Mouse (Mus musculus) neural tube, embryonic 12.5 days (tissue): ENCODE data around the gene March1. TPM values are rescaled to one million over a fixed set of nuclear protein-coding genes. Genes with fewer than 3 reads are reported as not detected.

Experiments used
- ATAC-seq: fragments of 200-750 bp; cut with Nextera tagmentation; 2 replicates; pipeline ENCODE4 v1.8.0; 2017; ENCODE audit warnings: low read depth, mild to moderate bottlenecking, moderate TSS enrichment, moderate library complexity; ENCODE audit not compliant: low FRiP score
- H3K27ac ChIP-seq: fragments of 300-500 bp; sonication (generic); 2 replicates; pipeline ENCODE4 v1.5.1; 2016
- H3K27me3 ChIP-seq: fragments of 300-500 bp; sonication (generic); replicated peaks from 2 replicates; pipeline ENCODE4 v1.6.1; 2016; ENCODE audit warnings: mild to moderate bottlenecking
- H3K36me3 ChIP-seq: fragments of 300-500 bp; sonication (generic); 2 replicates; pipeline ENCODE4 v1.6.1; 2016; ENCODE audit warnings: mild to moderate bottlenecking
- H3K4me1 ChIP-seq: fragments of 300-500 bp; sonication (generic); 2 replicates; pipeline ENCODE4 v1.6.1; 2016
- H3K4me2 ChIP-seq: fragments of 300-500 bp; sonication (generic); replicated peaks from 2 replicates; pipeline ENCODE4 v1.6.1; 2016; ENCODE audit warnings: mild to moderate bottlenecking
- H3K4me3 ChIP-seq: fragments of 300-500 bp; sonication (generic); 2 replicates; pipeline ENCODE4 v1.5.1; 2016
- H3K9ac ChIP-seq: fragments of 300-500 bp; sonication (generic); 2 replicates; pipeline ENCODE4 v1.6.1; 2016; ENCODE audit warnings: mild to moderate bottlenecking
- H3K9me3 ChIP-seq: fragments of 300-500 bp; sonication (generic); 2 replicates; pipeline ENCODE4 v1.6.1; 2016; ENCODE audit warnings: mild to moderate bottlenecking
- WGBS: fragments of 180-500 bp; shearing (Covaris S2); methylation state at CpG from one replicate; pipeline ENCODE4 v1.1.7; 2016; 5-methylcytosine and 5-hydroxymethylcytosine counted together
- polyA plus RNA-seq: library from polyadenylated mRNA; unstranded; fragments of >200 nt; fragmentation: Nextera tagmentation; extraction: Ambion mirVana; gene quantifications from 2 replicates; pipeline ENCODE4 v1.2.1, GENCODE M21; 2016

Gene March1
- polyA plus RNA-seq, 1 experiment from 2014 or later: 9.5 TPM

- Histone ChIP-seq H3K4me1 (no peaks in the 10 kb centered on the region), H3K4me3 (no peak overlapping the region), H3K36me3 (no peaks in the 10 kb centered on the region), H3K4me2 (no peak overlapping the region), H3K27me3 (no peaks in the 10 kb centered on the region), H3K27ac (no peak overlapping the region), H3K9ac (no peak overlapping the region), H3K9me3 (no peaks in the 10 kb centered on the region)
- 81% methylated on average over 5 of the region's 5 CpGs for WGBS
- ATAC-seq: no peak
Measured at GRCm38 (mm10) chr8:66444141-66444540, 826.4 kb downstream of the March1 start.

- ATAC-seq: no peak
- Histone ChIP-seq H3K27ac (no peak overlapping the region), H3K4me2 (no peak overlapping the region), H3K36me3 (no peaks in the 10 kb centered on the region), H3K9ac (no peak overlapping the region), H3K27me3 (no peaks in the 10 kb centered on the region), H3K4me1 (no peaks in the 10 kb centered on the region), H3K4me3 (no peak overlapping the region), H3K9me3 (no peaks in the 10 kb centered on the region)
- WGBS: 83% methylated on average over 3 of the region's 3 CpGs
Measured at GRCm38 (mm10) chr8:66445351-66445750, 827.7 kb downstream of the March1 start.

- H3K4me2 ChIP-seq: no peak overlapping the region
- WGBS: 28% methylated on average over 5 of the region's 5 CpGs
- no peaks in the 10 kb centered on the region for H3K27me3 ChIP-seq
- no peak for ATAC-seq
- H3K9me3 ChIP-seq: no peaks in the 10 kb centered on the region
- no peak overlapping the region for H3K9ac ChIP-seq
- no peaks in the 10 kb centered on the region for H3K36me3 ChIP-seq
- no peak overlapping the region for H3K4me3 ChIP-seq
- no peak overlapping the region for H3K27ac ChIP-seq
- no peaks in the 10 kb centered on the region for H3K4me1 ChIP-seq
Measured at GRCm38 (mm10) chr8:66450691-66451090, 833.0 kb downstream of the March1 start.

GRCm38 (mm10) chr8:66457057-66457456 is 839.4 kb downstream of the March1 start:
- no peaks in the 10 kb centered on the region for H3K27me3 ChIP-seq
- no peak for ATAC-seq
- H3K4me1 ChIP-seq: no peaks in the 10 kb centered on the region
- no peaks in the 10 kb centered on the region for H3K9me3 ChIP-seq
- no peaks in the 10 kb centered on the region for H3K36me3 ChIP-seq
- H3K4me3 ChIP-seq: no peak overlapping the region
- H3K9ac ChIP-seq: no peak overlapping the region
- H3K27ac ChIP-seq: no peak overlapping the region
- no peak overlapping the region for H3K4me2 ChIP-seq

- no peak overlapping the region for H3K27ac ChIP-seq
- H3K9me3 ChIP-seq: no peaks in the 10 kb centered on the region
- no peaks in the 10 kb centered on the region for H3K4me1 ChIP-seq
- no peaks in the 10 kb centered on the region for H3K27me3 ChIP-seq
- H3K4me2 ChIP-seq: no peak overlapping the region
- ATAC-seq: no peak
- no peak overlapping the region for H3K9ac ChIP-seq
- no peaks in the 10 kb centered on the region for H3K36me3 ChIP-seq
- 93% methylated on average over 3 of the region's 3 CpGs for WGBS
- no peak overlapping the region for H3K4me3 ChIP-seq
Measured at GRCm38 (mm10) chr8:66469821-66470220, 852.1 kb downstream of the March1 start.

GRCm38 (mm10) chr8:66476880-66477279 is 859.2 kb downstream of the March1 start:
- no peaks in the 10 kb centered on the region for H3K4me1 ChIP-seq
- no peak overlapping the region for H3K4me2 ChIP-seq
- WGBS: 94% methylated on average over 3 of the region's 3 CpGs
- peaks cover 53% of the 10 kb centered on the region for H3K36me3 ChIP-seq
- no peak overlapping the region for H3K27ac ChIP-seq
- H3K4me3 ChIP-seq: no peak overlapping the region
- ATAC-seq: no peak
- H3K27me3 ChIP-seq: no peaks in the 10 kb centered on the region
- H3K9ac ChIP-seq: no peak overlapping the region
- no peaks in the 10 kb centered on the region for H3K9me3 ChIP-seq

- Histone ChIP-seq H3K4me2 (peak within 1 kb of the TSS; percentile 72), H3K9me3 (no peaks in the 10 kb centered on the region), H3K27ac (peak within 1 kb of the TSS; percentile 37; the same call in 1 of the 2 replicates), H3K4me3 (peak within 1 kb of the TSS; percentile 85), H3K27me3 (no peaks in the 10 kb centered on the region), H3K9ac (peak within 1 kb of the TSS; percentile 83), H3K4me1 (no peaks in the 10 kb centered on the region; the same call in 1 of the 2 replicates), H3K36me3 (peaks cover 16% of the 10 kb centered on the region)
- ATAC-seq: peak; percentile 96
- WGBS: under 1% methylated on average over 45 of the region's 45 CpGs
Measured at GRCm38 (mm10) chr8:66486084-66486763, 868.5 kb downstream of the March1 start, which contains the start of gene Tma16. Tma16 (minus strand) TSS chr8:66486530.

- 45% methylated on average over 3 of the region's 3 CpGs for WGBS
- H3K27ac ChIP-seq: no peak overlapping the region
- no peak for ATAC-seq
- H3K9me3 ChIP-seq: no peaks in the 10 kb centered on the region
- H3K4me1 ChIP-seq: no peaks in the 10 kb centered on the region; the same call in 1 of the 2 replicates
- H3K4me2 ChIP-seq: no peak overlapping the region
- H3K4me3 ChIP-seq: no peak overlapping the region
- H3K9ac ChIP-seq: no peak overlapping the region
- H3K27me3 ChIP-seq: no peaks in the 10 kb centered on the region
- no peaks in the 10 kb centered on the region for H3K36me3 ChIP-seq
Measured at GRCm38 (mm10) chr8:66488556-66488955, 870.9 kb downstream of the March1 start.

GRCm38 (mm10) chr8:66490624-66491023 is 872.9 kb downstream of the March1 start:
- no peak overlapping the region for H3K4me3 ChIP-seq
- WGBS: 86% methylated on average over 4 of the region's 4 CpGs
- no peaks in the 10 kb centered on the region for H3K9me3 ChIP-seq
- H3K27ac ChIP-seq: no peak overlapping the region
- H3K9ac ChIP-seq: no peak overlapping the region
- H3K27me3 ChIP-seq: no peaks in the 10 kb centered on the region
- no peak overlapping the region for H3K4me2 ChIP-seq
- ATAC-seq: no peak
- no peaks in the 10 kb centered on the region for H3K4me1 ChIP-seq
- H3K36me3 ChIP-seq: no peaks in the 10 kb centered on the region

- Histone ChIP-seq H3K4me1 (no peaks in the 10 kb centered on the region), H3K4me3 (no peak overlapping the region), H3K9ac (no peak overlapping the region), H3K4me2 (no peak overlapping the region), H3K9me3 (no peaks in the 10 kb centered on the region), H3K27ac (no peak overlapping the region), H3K27me3 (no peaks in the 10 kb centered on the region), H3K36me3 (no peaks in the 10 kb centered on the region)
- no peak for ATAC-seq
- WGBS: 76% methylated on average over 2 of the region's 2 CpGs
Measured at GRCm38 (mm10) chr8:66494496-66494895, 876.8 kb downstream of the March1 start.

GRCm38 (mm10) chr8:66495726-66496125 is 878.0 kb downstream of the March1 start:
- Histone ChIP-seq H3K9me3 (no peaks in the 10 kb centered on the region), H3K4me1 (no peaks in the 10 kb centered on the region), H3K4me3 (no peak overlapping the region), H3K27me3 (no peaks in the 10 kb centered on the region), H3K4me2 (no peak overlapping the region), H3K9ac (no peak overlapping the region), H3K36me3 (no peaks in the 10 kb centered on the region), H3K27ac (no peak overlapping the region)
- peak; percentile 92 for ATAC-seq
- 9% methylated on average over 8 of the region's 8 CpGs for WGBS

- Histone ChIP-seq H3K4me2 (no peak overlapping the region), H3K27ac (no peak overlapping the region), H3K9me3 (no peaks in the 10 kb centered on the region), H3K4me3 (no peak overlapping the region), H3K9ac (no peak overlapping the region), H3K36me3 (no peaks in the 10 kb centered on the region), H3K27me3 (no peaks in the 10 kb centered on the region), H3K4me1 (no peaks in the 10 kb centered on the region)
- WGBS: 40% methylated on average over 4 of the region's 4 CpGs
- peak; percentile 49; the same call in 1 of the 2 replicates for ATAC-seq
Measured at GRCm38 (mm10) chr8:66496998-66497577, 879.4 kb downstream of the March1 start.

- Histone ChIP-seq H3K27ac (no peak overlapping the region), H3K36me3 (no peaks in the 10 kb centered on the region), H3K27me3 (no peaks in the 10 kb centered on the region), H3K4me2 (no peak overlapping the region), H3K4me1 (no peaks in the 10 kb centered on the region), H3K4me3 (no peak overlapping the region), H3K9me3 (no peaks in the 10 kb centered on the region), H3K9ac (no peak overlapping the region)
- no peak for ATAC-seq
- 76% methylated on average over 2 of the region's 2 CpGs for WGBS
Measured at GRCm38 (mm10) chr8:66503381-66503780, 885.7 kb downstream of the March1 start.
